Mouse (Mus musculus) kidney, embryonic 15.5 days (tissue): ENCODE data around the gene Vps39. TPM values are rescaled to one million over a fixed set of nuclear protein-coding genes. Genes with fewer than 3 reads are reported as not detected.

Experiments
- ATAC-seq: fragments of 200-750 bp; cut with Nextera tagmentation; replicated peaks from 2 replicates; pipeline ENCODE4 v1.8.0; 2017; ENCODE audit warnings: moderate TSS enrichment; ENCODE audit not compliant: low FRiP score
- H3K27ac ChIP-seq: fragments of 300-500 bp; sonication (generic); 2 replicates; pipeline ENCODE4 v1.5.1; 2015; ENCODE audit warnings: mild to moderate bottlenecking, inconsistent platforms
- H3K27me3 ChIP-seq: fragments of 300-500 bp; sonication (generic); 2 replicates; pipeline ENCODE4 v1.6.1; 2015; ENCODE audit warnings: inconsistent platforms
- H3K36me3 ChIP-seq: fragments of 300-500 bp; sonication (generic); 2 replicates; pipeline ENCODE4 v1.6.1; 2015; ENCODE audit warnings: inconsistent platforms
- H3K4me1 ChIP-seq: fragments of 300-500 bp; sonication (generic); 2 replicates; pipeline ENCODE4 v1.6.1; 2015; ENCODE audit warnings: inconsistent platforms
- H3K4me2 ChIP-seq: fragments of 300-500 bp; sonication (generic); 2 replicates; pipeline ENCODE4 v1.6.1; 2015; ENCODE audit warnings: moderate library complexity, mild to moderate bottlenecking, inconsistent platforms
- H3K4me3 ChIP-seq: fragments of 300-500 bp; sonication (generic); replicated peaks from 2 replicates; pipeline ENCODE4 v1.5.1; 2015; ENCODE audit warnings: mild to moderate bottlenecking, inconsistent platforms
- H3K9ac ChIP-seq: fragments of 300-500 bp; sonication (generic); 2 replicates; pipeline ENCODE4 v1.6.1; 2015; ENCODE audit warnings: mild to moderate bottlenecking, inconsistent platforms
- H3K9me3 ChIP-seq: fragments of 300-500 bp; sonication (generic); replicated peaks from 2 replicates; pipeline ENCODE4 v1.6.1; 2016; ENCODE audit warnings: inconsistent platforms
- WGBS: fragments of 180-500 bp; shearing (Covaris S2); methylation state at CpG from one replicate; pipeline ENCODE4 v1.1.7; 2015; ENCODE audit warnings: mixed read lengths; 5-methylcytosine and 5-hydroxymethylcytosine counted together
- polyA plus RNA-seq: library from polyadenylated mRNA; unstranded; fragments of >200 nt; fragmentation: Nextera tagmentation; extraction: Ambion mirVana; gene quantifications from 2 replicates; pipeline ENCODE4 v1.2.1, GENCODE M21; 2015

Vps39 gene
- 17.5 and 19.7 TPM in 2 replicates for polyA plus RNA-seq

DNA sequence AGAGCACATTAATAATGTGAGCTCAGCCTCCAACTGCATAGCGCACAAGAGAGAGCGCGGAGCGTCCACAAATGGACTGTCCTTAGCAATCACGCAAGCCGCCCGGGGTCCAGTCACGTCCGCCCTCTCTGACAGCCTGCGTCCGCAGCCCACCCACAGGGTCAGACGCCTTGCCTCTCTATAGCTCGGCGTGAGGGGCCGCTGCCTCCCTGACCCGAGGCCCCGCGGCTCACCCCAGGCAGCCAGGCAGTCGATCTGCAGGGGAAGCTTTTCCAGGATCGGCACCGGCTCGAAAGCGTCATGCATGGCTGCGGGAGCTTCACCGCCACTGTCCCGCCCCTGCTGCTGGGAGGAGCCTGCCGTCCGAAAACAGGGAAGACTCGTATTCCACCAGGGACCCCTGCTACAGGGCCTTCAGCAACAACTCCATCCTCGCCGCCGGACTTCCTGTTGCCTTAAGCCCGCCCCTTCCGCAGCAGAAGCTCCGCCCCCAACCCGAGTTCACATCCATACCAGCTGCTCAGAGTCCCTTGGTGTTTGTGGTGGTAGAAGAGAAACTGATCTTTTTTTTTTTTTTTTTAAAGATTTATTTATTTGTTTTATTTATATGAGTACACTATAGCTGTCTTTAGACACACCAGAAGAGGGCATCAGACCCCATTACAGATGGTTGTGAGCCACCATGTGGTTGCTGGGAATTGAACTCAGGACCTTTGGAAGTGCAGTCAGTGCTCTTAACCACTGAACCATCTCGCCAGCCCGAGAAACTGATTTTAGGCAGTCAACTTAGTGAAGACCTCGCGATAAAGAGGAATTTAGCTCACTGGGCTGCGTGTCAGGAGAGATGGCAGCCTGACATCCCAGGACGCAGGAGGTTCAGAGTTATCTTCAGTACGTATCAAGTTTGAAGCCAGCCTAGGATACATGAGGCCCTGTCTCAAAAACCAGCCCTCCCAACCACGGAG lies at the start of gene Vps39:
TSS of gene Vps39 (minus strand) at position 456 of the 965 bp plus-strand sequence.
- Histone ChIP-seq H3K9me3 (no peaks in the 10 kb centered on the region), H3K27ac (peak within 1 kb of the TSS; percentile 85), H3K36me3 (peaks cover 49% of the 10 kb centered on the region), H3K9ac (peak within 1 kb of the TSS; percentile 82), H3K27me3 (no peaks in the 10 kb centered on the region), H3K4me1 (peaks cover 12% of the 10 kb centered on the region), H3K4me2 (peak within 1 kb of the TSS; percentile 63), H3K4me3 (peak within 1 kb of the TSS; percentile 95)
- 11% methylated on average over 44 of the region's 44 CpGs for WGBS
- peak; percentile 98 for ATAC-seq

DNA sequence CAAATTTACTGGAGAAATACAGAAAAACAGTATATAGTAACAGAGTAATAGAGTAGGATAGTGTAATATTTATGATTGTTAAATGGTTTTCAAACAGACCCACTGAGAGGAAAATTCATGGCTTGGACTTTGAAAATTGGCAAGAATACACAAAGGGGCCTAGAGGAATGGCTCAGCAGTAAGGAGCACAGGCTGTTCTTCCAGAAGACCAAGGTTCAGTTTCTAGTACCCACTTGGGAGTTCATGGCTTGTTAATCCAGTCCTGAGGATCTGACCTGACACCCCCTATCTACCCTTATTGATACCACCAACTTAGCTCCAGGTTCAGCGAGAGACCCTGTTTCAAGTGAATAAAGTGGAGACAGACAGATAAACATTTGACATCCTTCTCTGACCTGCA lies 45.0 kb upstream of the Vps39 start:
- Histone ChIP-seq H3K36me3 (peaks cover 56% of the 10 kb centered on the region), H3K27me3 (no peaks in the 10 kb centered on the region), H3K9ac (no peak overlapping the region), H3K4me1 (peaks cover 10% of the 10 kb centered on the region), H3K4me3 (no peak overlapping the region), H3K9me3 (no peaks in the 10 kb centered on the region), H3K27ac (no peak overlapping the region), H3K4me2 (no peak overlapping the region)
- 89% methylated on average over 1 of the region's 1 CpGs for WGBS
- ATAC-seq, result no peak

DNA sequence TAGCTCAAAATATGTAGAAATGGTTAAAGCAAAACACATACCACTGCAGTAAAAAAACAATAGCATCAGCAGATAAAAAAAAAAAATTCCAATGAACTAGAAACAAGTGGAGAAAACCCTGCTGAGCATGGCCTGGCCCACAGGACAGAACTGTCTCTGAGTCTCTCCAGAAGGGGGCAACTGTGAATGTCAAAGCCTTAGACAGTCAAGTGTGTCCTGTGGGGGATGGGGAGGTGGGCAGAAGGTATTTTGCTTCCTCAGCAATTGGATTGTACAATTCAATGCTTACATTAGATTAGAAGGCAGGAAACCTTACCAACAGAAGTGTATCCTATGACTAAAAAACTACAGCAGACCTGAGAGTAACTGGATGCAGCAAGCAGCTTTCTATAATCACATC lies 39.5 kb upstream of the Vps39 start:
- ATAC-seq, result no peak
- H3K9ac ChIP-seq, result no peak overlapping the region
- no peaks in the 10 kb centered on the region for H3K9me3 ChIP-seq
- peaks cover 78% of the 10 kb centered on the region for H3K36me3 ChIP-seq
- no peaks in the 10 kb centered on the region for H3K4me1 ChIP-seq
- no peak overlapping the region for H3K4me2 ChIP-seq
- H3K4me3 ChIP-seq, result no peak overlapping the region
- H3K27ac ChIP-seq, result no peak overlapping the region
- H3K27me3 ChIP-seq, result no peaks in the 10 kb centered on the region

DNA sequence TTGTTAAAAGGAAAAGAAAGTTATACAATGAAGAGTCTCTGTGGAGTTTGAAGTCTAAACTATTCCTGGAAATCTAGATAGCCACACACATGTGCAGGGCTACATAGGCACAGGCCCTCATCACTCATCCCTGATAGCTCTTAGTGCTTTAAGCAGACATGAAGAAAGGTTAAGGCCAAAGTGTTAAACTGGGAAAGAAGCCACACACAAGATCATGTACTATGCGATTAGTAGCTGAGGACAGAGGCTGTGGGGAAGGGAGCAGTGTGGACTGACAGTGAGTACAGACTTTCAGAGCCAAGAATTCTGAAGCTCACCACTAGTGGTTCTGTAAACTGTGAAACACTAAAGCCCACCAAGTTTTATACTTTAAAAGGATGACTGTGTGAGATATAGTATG lies 38.0 kb upstream of the Vps39 start:
- ATAC-seq, result no peak
- peaks cover 76% of the 10 kb centered on the region for H3K36me3 ChIP-seq
- H3K4me3 ChIP-seq, result no peak overlapping the region
- no peak overlapping the region for H3K27ac ChIP-seq
- H3K4me2 ChIP-seq, result no peak overlapping the region
- no peaks in the 10 kb centered on the region for H3K9me3 ChIP-seq
- no peaks in the 10 kb centered on the region for H3K4me1 ChIP-seq
- 100% methylated on average over 1 of the region's 1 CpGs for WGBS
- no peaks in the 10 kb centered on the region for H3K27me3 ChIP-seq
- H3K9ac ChIP-seq, result no peak overlapping the region

DNA sequence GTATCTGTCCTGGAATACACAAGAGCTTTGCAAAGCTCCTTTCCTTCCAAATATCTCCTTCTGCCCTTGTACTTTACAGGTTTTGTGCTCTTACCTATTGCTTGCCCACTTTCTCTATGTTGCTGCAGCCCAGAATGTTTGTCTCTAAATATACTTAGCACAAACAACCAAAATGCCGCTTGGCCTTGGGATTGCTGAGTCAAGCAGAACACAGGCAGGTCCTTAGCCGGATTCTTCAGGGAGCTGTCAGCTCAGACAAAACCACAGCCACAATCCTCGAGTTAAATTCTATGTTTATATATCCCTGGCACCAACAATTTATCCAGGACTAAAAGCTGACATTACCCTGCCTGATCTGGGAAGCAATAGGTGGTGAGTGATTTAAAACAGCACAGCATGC lies 36.4 kb upstream of the Vps39 start:
- WGBS, result 91% methylated on average over 3 of the region's 3 CpGs
- H3K9me3 ChIP-seq, result no peaks in the 10 kb centered on the region
- no peak overlapping the region for H3K9ac ChIP-seq
- H3K4me2 ChIP-seq, result no peak overlapping the region
- peaks cover 72% of the 10 kb centered on the region for H3K36me3 ChIP-seq
- no peak overlapping the region for H3K4me3 ChIP-seq
- no peaks in the 10 kb centered on the region for H3K4me1 ChIP-seq
- no peak overlapping the region for H3K27ac ChIP-seq
- no peaks in the 10 kb centered on the region for H3K27me3 ChIP-seq
- no peak for ATAC-seq

DNA sequence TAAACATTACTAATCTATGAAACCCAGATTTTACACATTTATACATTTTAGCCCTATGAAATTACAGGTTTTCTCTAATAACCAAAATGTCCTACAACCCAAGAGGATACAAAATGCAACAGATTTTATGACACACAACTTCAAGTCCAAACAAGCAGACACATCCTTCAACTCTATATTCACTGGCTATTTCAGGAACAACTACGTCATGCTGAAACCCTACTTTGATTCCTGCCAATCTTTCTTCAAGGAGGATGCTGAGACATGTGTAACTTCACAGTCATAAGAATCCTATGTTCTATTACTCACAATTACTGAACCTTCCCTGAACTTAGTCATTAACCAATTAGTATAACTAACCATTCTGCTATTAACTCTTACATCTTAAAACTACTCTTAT lies 34.4 kb upstream of the Vps39 start:
- ATAC-seq, result no peak
- WGBS, result 94% methylated on average over 1 of the region's 1 CpGs
- Histone ChIP-seq H3K9me3 (no peaks in the 10 kb centered on the region), H3K4me1 (no peaks in the 10 kb centered on the region), H3K36me3 (peaks cover 70% of the 10 kb centered on the region), H3K27ac (no peak overlapping the region), H3K9ac (no peak overlapping the region), H3K4me2 (no peak overlapping the region), H3K27me3 (no peaks in the 10 kb centered on the region), H3K4me3 (no peak overlapping the region)

DNA sequence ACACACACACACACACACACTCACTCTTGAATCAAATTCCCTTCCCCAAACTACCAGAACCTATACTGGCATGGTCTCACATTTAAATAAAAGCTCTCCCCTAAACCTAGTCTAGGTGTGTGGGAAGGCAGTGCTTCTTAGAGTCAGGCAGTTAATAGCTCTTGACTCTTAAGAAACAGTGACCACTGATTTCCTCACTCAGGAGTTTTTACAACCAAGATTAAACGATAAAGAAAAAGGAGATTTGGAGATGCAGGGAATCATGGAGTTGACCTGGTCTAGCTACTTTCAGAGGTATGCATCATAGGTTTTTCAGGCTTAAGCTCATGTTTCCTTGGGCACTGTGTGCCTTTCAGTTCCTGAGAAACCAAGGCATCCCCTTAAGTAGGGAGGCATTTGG lies 33.3 kb upstream of the Vps39 start:
- no peak overlapping the region for H3K4me2 ChIP-seq
- no peaks in the 10 kb centered on the region for H3K4me1 ChIP-seq
- 86% methylated on average over 1 of the region's 1 CpGs for WGBS
- no peaks in the 10 kb centered on the region for H3K9me3 ChIP-seq
- H3K36me3 ChIP-seq, result peaks cover 79% of the 10 kb centered on the region
- ATAC-seq, result no peak
- H3K27me3 ChIP-seq, result no peaks in the 10 kb centered on the region
- H3K9ac ChIP-seq, result no peak overlapping the region
- no peak overlapping the region for H3K27ac ChIP-seq
- no peak overlapping the region for H3K4me3 ChIP-seq

DNA sequence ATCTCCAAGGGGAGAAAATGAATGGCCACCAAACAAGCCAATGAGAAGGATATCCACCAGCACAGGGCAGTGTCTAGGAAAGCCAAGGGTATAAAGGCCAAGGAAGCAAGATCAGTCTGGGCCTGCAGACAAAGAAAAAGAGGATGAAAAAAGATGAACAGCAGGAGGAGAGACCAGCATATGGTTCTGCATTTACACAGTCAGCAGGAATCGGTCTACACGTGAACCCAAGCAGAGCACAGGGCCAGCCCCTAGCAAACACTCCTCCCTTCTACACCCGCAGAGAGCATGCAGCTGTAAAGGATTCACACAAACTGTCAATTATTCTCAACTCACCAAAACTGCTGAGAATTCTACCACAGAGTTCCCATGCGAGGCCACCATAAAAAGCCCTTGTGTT lies 20.9 kb upstream of the Vps39 start:
- peaks cover 84% of the 10 kb centered on the region for H3K36me3 ChIP-seq
- no peaks in the 10 kb centered on the region for H3K27me3 ChIP-seq
- 93% methylated on average over 4 of the region's 4 CpGs for WGBS

DNA sequence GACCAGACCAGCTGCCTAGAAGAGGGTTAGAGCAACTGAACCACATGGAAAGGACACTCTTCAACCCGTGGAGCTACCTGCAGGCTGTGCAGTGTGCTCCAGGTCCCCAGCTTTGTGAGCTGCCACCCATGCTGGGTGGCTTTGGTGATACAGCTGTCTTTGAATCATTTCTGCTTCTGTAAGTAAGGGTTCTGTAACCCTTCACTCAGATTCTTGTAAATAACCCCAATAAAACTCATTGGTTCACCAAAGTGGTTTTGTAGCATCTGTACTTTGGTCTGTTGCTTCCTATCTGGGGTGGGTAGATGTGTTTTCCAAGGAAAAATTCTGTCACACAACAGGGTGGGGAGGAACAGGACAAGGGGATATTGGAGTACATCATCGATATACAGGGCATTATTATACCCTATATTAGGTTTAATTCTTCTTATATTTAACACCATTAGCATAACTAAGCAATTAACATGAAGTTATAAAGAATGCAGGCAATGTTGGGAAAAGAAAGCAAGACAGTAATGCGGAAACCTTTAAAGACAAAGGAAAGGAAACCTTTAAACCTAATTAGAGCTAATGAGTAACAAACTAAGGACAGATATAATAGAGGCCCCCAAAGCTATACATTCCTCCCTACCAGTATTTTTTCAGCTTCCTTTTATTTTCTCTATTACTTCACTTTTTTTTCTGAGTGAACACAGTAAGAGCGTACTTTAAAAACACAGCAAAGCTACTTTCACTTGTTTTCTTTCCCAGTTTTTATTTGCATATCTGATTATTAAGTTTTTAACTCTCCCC lies 14.7 kb upstream of the Vps39 start:
- Histone ChIP-seq H3K27me3 (no peaks in the 10 kb centered on the region), H3K4me3 (no peak overlapping the region), H3K36me3 (peaks cover 78% of the 10 kb centered on the region), H3K4me2 (no peak overlapping the region), H3K4me1 (no peaks in the 10 kb centered on the region), H3K9ac (no peak overlapping the region), H3K27ac (no peak overlapping the region), H3K9me3 (no peaks in the 10 kb centered on the region)
- 93% methylated on average over 4 of the region's 4 CpGs for WGBS
- ATAC-seq, result no peak

More for the DNA sequence above, 20.9 kb upstream of the Vps39 start:
- Histone ChIP-seq H3K4me1 (no peaks in the 10 kb centered on the region), H3K4me2 (no peak overlapping the region), H3K9ac (no peak overlapping the region), H3K9me3 (no peaks in the 10 kb centered on the region), H3K4me3 (no peak overlapping the region), H3K27ac (no peak overlapping the region)
- no peak for ATAC-seq

DNA sequence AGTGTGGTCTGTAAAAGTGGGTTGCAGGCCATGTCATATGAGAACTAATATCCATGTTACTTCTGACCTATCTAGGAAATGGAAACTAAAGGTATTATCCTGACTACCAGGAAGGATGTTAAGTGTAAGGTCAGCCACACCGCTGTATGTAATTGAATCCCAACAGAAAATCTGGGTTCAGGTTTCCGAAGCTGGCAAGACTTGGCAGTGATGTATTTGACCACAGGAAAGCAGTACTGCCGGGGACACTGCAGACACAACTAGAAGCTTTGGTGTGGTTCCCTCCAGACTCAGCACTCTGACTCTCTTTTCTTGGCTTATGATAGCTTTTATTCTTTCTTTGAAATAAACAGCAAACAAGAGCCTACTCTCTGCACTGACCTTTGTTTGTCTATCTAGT lies 13.6 kb upstream of the Vps39 start:
- no peaks in the 10 kb centered on the region for H3K27me3 ChIP-seq
- H3K4me3 ChIP-seq, result no peak overlapping the region
- no peaks in the 10 kb centered on the region for H3K4me1 ChIP-seq
- WGBS, result 50% methylated on average over 3 of the region's 3 CpGs
- H3K36me3 ChIP-seq, result peaks cover 79% of the 10 kb centered on the region
- ATAC-seq, result no peak
- H3K4me2 ChIP-seq, result no peak overlapping the region
- H3K9ac ChIP-seq, result no peak overlapping the region
- no peak overlapping the region for H3K27ac ChIP-seq
- no peaks in the 10 kb centered on the region for H3K9me3 ChIP-seq

DNA sequence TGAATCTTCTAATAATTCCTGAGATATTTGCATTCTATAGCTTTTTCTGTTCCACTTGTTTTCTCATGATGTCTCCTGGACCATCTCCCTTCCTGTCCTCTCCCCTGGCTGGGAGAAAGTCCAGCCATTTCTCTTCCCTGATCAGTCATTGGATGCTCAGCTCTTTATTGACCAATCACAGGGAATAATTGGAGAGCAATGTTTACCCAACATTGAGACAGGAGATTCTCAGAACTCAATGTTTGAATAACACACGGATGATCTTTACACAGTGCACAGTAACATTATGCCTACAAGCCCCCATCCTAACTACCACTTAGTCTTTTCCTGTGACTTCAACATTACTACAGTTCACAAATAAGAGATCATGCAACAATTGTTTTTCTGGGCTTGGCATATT lies 7.5 kb upstream of the Vps39 start:
- no peaks in the 10 kb centered on the region for H3K4me1 ChIP-seq
- H3K27ac ChIP-seq, result no peak overlapping the region
- no peak overlapping the region for H3K4me3 ChIP-seq
- no peak overlapping the region for H3K4me2 ChIP-seq
- no peak for ATAC-seq
- peaks cover 77% of the 10 kb centered on the region for H3K36me3 ChIP-seq
- H3K27me3 ChIP-seq, result no peaks in the 10 kb centered on the region
- 82% methylated on average over 1 of the region's 1 CpGs for WGBS
- no peaks in the 10 kb centered on the region for H3K9me3 ChIP-seq
- no peak overlapping the region for H3K9ac ChIP-seq

DNA sequence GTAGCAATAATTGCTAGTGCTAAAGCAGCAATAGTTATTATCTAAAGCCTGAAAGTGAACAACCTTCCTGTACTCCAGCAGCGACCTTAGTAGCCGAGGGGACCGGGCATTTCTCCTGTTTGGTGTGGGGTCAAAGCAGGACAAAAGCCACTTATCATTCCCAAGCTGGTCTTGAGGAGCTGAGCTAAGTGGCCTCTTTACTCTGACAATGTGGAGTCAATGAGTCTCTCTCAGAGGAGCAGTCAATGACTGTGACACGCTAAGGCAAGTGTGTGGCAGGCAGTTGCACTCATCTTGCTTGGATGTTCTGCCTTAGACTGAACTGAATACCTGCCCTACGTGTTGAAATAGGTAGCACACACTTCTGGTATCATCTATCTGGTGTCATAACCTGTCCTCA lies 1.6 kb downstream of the Vps39 start:
- no peak overlapping the region for H3K9ac ChIP-seq
- H3K36me3 ChIP-seq, result peaks cover 49% of the 10 kb centered on the region
- 85% methylated on average over 5 of the region's 5 CpGs for WGBS
- no peaks in the 10 kb centered on the region for H3K27me3 ChIP-seq
- no peak overlapping the region for H3K4me2 ChIP-seq
- no peak overlapping the region for H3K4me3 ChIP-seq
- ATAC-seq, result no peak
- H3K27ac ChIP-seq, result no peak overlapping the region
- H3K9me3 ChIP-seq, result no peaks in the 10 kb centered on the region
- peaks cover 12% of the 10 kb centered on the region for H3K4me1 ChIP-seq
